Mouse (Mus musculus): ENCODE data around the gene Gpa33.

DNA sequence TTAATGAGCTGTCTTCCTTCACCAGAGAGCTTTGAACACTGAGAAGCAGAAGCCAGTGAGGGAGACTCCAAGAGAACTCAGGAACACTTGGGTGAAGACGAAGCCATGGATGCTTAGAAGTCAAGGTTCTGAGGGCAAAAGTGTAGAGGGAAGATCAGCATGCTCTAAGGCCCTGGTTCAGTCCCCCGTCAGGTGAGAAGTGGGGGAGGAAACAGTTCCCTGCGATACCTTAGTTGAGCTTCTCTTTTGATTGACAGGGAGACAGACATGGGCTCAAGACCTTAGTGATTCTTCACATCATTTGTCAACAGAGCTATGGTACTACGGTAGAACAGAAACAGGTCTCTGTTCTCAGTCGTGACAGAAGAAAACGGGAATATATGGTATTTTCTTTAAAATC is 3.7 kb upstream of the Gpa33 start:
- TF ChIP-seq CTCF (IDR thresholded peaks at IDR 0.05; ENCODE audit: low read depth, low read length) (no peak), POLR2A (IDR thresholded peaks at IDR 0.05; ENCODE audit: insufficient read depth, low read length) (no peak), EP300 (IDR thresholded peaks at IDR 0.05; ENCODE audit: insufficient read depth, low read depth, low read length) (no peak)

Data from ES-Bruce4 (cell line).